Mouse (Mus musculus): Measurements from ENCODE around the gene Atp11a.

DNA sequence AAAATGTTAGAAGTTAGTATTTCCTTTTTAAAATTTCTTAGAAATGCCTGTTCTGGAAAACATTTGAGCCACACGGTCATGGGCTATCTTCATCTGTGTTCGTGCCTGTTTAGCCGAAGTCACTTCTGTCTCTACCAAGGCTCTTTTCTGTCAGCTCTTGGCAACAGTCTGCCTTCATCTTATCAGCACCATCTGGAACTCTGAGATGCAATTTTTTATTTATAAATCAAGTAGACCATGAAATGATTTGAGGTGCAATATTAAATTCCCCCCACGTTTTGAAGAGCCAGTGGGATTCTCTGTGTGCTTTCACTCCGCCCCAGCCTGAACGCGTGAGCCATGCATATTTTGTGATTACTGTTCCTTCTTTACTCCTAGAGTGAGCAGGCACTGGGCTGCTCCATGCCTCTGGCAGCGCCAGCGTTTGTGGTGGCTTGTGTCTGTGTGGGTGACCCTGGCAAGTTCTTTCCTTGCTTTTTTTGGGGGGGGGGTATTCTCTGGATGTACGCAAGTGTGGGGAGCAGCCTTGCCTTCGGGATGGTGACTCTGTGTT lies 132.3 kb downstream of the Atp11a start:
- TF ChIP-seq TAL1 (IDR thresholded peaks at IDR 0.05; ENCODE audit: low read length) (no peak), GATA1 (IDR thresholded peaks at IDR 0.05; ENCODE audit: low read length) (no peak)

All from erythroblast, embryonic 14.5 days (primary cell).